Mouse (Mus musculus) thymus, adult 18-20 months (tissue): ENCODE data around the gene Slc48a1.
A peak's percentile ranks its signal among the peaks of the same experiment; 100 is the strongest.

Experiments used
- DNase-seq, 2 experiments: peaks; one replicate each; pipeline ENCODE4 v3.0.0; 2022; ENCODE audit warnings: mixed read lengths in 2 of 2

The Slc48a1 gene

GRCm38 (mm10) chr15:97784092-97784559 is 5.8 kb downstream of the Slc48a1 start:
- DNase-seq, result peak; percentile 80 to 84

- DNase-seq, result no peak
Measured at GRCm38 (mm10) chr15:97784561-97785161, 6.3 kb downstream of the Slc48a1 start.

GRCm38 (mm10) chr15:97785731-97786411 is 7.6 kb downstream of the Slc48a1 start:
- no peak for DNase-seq

GRCm38 (mm10) chr15:97786412-97787112 is 8.2 kb downstream of the Slc48a1 start:
- no peak for DNase-seq

- DNase-seq, result no peak
Measured at GRCm38 (mm10) chr15:97787148-97787798, 9.0 kb downstream of the Slc48a1 start.

- DNase-seq, result no peak
Measured at GRCm38 (mm10) chr15:97787799-97788667, 9.7 kb downstream of the Slc48a1 start.

- no peak for DNase-seq
Measured at GRCm38 (mm10) chr15:97788821-97789220, 10.5 kb downstream of the Slc48a1 start.

- no peak for DNase-seq
Measured at GRCm38 (mm10) chr15:97789761-97790505, 11.6 kb downstream of the Slc48a1 start.

GRCm38 (mm10) chr15:97791126-97791700 is 12.9 kb downstream of the Slc48a1 start:
- no peak for DNase-seq

- DNase-seq, result no peak
Measured at GRCm38 (mm10) chr15:97793386-97794153, 15.2 kb downstream of the Slc48a1 start.

GRCm38 (mm10) chr15:97794268-97794667 is 15.9 kb downstream of the Slc48a1 start:
- DNase-seq, result no peak

- no peak for DNase-seq
Measured at GRCm38 (mm10) chr15:97795559-97796235, 17.4 kb downstream of the Slc48a1 start.

GRCm38 (mm10) chr15:97796674-97797310 is 18.5 kb downstream of the Slc48a1 start:
- no peak for DNase-seq

- no peak for DNase-seq
Measured at GRCm38 (mm10) chr15:97798134-97798533, 19.8 kb downstream of the Slc48a1 start.

- DNase-seq, result no peak
Measured at GRCm38 (mm10) chr15:97799446-97799845, 21.1 kb downstream of the Slc48a1 start.

- DNase-seq, result no peak
Measured at GRCm38 (mm10) chr15:97800853-97801252, 22.5 kb downstream of the Slc48a1 start.

- no peak for DNase-seq
Measured at GRCm38 (mm10) chr15:97801811-97802210, 23.5 kb downstream of the Slc48a1 start.

GRCm38 (mm10) chr15:97802575-97802974 is 24.3 kb downstream of the Slc48a1 start:
- DNase-seq, result no peak

GRCm38 (mm10) chr15:97807867-97808266 is 29.5 kb downstream of the Slc48a1 start:
- no peak for DNase-seq
